Mouse (Mus musculus) thymus, postnatal 4 days (tissue): ENCODE measurements at regions not wholly inside any gene's neighbourhood (a gene's known extent, or its start where the extent isn't known, plus 50 kb on each side); places are given as distances from the start of the nearest gene placed in this dataset.
A peak's percentile ranks its signal among the peaks of the same experiment; 100 is the strongest.

Experiments used
- DNase-seq: peaks from one replicate; pipeline ENCODE4 v3.0.0; 2021

- no peak for DNase-seq
These were observed 483.5 kb upstream of the Pkdcc start for GRCm38 (mm10) chr17:82731561-82731960.

DNA sequence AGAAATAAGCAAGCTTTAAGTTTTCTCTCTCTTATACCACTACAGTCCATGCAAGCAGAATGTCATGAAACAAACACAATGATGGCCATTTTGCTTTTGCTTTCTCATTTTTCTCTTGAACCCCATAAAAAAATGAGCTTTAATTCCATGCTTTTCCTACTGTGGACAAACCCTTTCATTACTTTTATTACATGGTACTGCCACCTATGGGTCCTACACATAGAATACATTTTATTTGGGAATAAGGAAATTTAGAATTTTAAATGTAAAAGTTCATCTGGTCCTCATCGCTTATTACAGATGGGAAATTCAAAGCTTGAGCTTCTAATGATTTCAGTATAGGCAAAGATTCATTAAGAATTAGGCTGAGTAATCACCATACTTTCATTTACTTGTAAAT lies 472.6 kb upstream of the Pkdcc start:
- DNase-seq, result no peak

GRCm38 (mm10) chr17:82757400-82757799 lies 457.7 kb upstream of the Pkdcc start:
- no peak for DNase-seq

DNA sequence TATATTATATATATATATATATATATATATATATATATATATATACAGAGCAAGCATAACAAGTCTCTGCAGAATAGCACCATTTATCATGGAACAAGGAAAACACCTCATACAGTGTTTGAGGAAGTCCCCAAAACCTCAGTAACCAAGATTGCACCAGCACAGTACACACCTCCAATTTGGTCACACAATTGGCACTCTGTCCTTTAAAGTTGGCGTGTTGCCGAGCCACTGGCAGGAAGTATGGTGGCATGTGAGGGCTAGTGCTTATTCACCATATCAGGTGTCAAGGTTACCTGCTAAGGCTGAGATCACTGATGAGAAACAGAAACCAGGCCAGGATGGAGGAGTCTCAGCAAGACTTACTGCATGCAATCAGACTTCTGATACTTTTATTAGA lies 436.0 kb upstream of the Pkdcc start:
- no peak for DNase-seq

DNA sequence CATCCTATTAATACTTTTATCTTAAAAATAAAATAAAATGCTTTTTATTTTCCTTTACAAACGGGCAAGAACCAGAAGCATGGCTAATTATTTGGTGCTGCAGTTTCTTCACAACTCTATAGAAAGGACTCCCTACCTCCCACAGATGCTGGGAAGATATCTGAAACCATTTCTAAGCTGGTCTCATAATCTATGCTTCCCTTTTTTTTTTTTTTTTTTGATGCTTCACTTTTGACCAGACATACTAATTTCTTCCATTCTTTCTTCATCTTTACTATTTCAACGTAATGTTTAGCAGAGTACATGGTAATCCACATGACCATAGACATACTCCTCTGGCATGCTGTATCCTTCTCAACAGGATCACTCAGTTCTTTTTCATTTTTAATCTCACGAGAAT lies 393.0 kb upstream of the Pkdcc start:
- no peak for DNase-seq

DNA sequence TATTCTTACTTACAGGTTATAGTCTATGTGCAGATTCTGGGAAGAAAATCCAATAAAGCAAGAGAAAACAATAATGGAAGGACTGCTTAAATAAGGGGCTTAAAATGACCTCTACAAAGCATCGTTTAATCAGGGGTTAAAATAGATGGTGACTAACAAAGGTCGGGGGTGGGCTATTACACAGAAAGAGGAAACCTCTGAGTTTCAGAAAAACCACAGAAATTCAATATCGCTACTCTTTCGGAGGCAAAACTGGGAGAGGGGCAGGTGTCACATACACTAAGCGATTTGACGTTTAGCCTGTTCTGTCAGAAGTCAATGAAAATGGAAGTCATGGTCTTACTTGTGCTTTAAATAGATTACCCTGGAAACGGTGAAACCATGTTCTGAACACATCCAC lies 391.0 kb upstream of the Pkdcc start:
- DNase-seq, result no peak

DNA sequence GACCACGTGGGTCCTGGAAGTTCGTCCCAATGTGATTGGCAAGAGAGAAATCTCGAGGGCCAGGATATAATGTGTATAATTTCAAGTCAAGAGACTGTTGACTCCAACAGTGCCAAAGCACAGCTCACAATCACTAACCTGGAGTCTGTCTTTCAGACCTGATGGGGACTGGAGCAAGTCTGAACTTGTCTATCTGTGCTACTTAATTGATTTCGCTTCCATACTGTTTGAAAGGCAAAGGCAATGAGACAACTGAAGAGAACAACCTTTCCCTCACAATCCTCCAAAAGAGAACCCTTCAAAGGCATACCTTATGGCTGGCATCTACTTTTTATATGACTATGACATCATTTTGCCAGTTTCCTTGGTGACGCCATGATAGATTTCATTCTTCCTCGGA lies 390.5 kb upstream of the Pkdcc start:
- DNase-seq, result no peak

DNA sequence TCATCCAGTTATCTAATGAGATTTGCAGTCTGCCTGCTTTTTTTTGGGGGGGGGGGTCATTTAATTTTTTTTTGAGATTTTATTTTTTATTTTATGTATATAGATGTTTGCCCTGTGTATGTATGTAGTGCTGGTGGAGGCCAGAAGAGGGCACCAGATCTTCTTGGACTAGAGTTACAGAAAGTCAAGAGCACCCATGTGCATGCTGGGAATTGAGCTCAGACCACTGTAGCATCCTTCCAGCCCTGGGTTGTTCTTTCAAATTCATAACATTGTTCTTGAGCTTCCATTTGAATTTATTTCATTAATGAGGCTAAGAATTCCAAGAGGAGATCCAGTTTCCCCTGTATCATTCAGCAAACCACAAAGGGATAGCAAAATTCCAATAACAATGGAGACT lies 387.9 kb upstream of the Pkdcc start:
- peak; percentile 7 for DNase-seq

DNA sequence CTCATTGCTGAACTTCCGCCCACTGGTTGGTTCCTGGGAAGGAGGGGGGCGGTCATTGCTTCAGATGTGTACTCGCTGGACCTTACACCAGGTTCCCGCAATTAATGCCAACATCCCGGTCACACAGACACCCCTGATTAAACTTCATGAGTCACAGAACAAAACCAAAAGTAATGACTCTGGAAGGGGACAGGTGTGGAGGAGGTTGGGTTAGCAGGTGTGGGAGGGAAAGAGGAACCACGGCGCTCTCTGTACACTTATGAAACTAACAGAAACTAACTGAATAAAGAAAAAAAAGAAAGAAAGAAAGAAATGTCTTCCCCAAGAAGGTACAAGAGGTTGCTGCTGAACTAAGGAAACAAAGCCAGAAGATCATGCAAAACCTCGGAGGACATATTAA lies 387.3 kb upstream of the Pkdcc start:
- no peak for DNase-seq

DNA sequence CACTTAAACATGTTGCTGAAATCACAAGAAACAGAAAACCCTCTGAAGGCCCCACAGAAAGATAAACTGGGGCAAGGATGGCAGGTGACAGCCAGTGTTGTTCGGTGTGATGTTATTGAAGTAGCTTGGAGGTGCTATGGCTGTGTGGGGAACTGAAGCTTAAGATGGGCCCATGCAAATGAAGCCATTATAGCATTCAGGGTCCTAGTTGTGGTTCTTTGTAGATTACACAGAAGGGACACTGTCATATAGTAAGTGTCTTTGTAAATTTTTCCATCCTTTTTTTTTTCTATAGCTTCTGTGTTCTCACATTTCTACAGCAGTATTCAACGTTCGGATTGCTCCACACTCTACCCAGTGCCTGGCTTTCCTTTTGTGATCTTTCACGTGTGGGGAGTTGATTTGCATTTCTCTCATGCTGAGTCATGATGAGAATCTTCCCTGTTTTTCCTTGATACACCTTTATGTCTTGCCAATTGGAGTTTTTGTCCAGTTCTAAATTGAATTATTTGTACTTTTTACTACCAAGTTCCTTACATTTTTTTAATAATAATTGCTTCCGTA lies 386.6 kb upstream of the Pkdcc start:
- DNase-seq, result no peak

DNA sequence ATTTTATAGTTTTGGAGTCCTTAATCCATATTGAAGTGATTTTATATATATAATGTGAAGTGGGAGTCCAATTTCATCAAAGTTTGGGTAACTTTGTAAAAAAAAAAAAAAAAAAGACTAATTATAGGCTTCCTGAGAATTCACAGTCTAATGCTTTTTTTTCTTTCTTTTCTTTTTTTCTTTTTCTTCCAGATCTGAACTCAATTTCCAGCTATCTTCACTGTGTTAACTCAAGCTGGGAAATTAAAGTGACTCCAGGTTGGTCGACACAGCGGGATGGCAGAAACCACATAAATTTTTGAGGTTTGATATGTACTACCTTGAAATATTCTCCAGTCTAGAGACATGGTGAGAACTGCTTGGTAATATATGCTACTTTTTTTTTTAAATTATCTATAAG lies 385.7 kb upstream of the Pkdcc start:
- DNase-seq, result no peak

DNA sequence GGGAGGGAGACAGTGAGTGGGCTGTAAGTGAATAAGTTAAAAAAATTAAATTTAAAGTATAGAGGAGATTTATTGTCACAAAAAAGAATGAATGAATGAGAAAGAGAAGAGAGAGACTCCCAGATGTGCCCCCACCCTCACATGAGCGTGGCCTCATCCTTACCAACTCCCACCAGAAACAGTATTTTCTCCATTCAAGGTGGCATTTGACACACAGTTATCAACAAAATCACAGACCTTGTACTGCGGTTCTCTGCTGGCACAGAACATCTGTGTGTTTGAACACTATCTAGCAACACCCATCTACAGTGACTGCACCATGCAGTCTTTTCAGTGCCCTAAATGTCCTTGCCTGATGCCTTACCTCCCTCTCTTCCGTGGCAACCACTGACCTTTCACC lies 380.9 kb upstream of the Pkdcc start:
- no peak for DNase-seq

GRCm38 (mm10) chr17:82836115-82836514 lies 379.0 kb upstream of the Pkdcc start:
- no peak for DNase-seq

- no peak for DNase-seq
These were observed 368.2 kb upstream of the Pkdcc start for GRCm38 (mm10) chr17:82846776-82847494.

- DNase-seq, result peak; percentile 64
These were observed 357.6 kb upstream of the Pkdcc start for GRCm38 (mm10) chr17:82857199-82858147.

GRCm38 (mm10) chr17:82860391-82860790 lies 354.7 kb upstream of the Pkdcc start:
- DNase-seq, result no peak

GRCm38 (mm10) chr17:82860966-82861365 lies 354.1 kb upstream of the Pkdcc start:
- DNase-seq, result no peak

- DNase-seq, result no peak
These were observed 338.0 kb upstream of the Pkdcc start for GRCm38 (mm10) chr17:82877131-82877530.

DNA sequence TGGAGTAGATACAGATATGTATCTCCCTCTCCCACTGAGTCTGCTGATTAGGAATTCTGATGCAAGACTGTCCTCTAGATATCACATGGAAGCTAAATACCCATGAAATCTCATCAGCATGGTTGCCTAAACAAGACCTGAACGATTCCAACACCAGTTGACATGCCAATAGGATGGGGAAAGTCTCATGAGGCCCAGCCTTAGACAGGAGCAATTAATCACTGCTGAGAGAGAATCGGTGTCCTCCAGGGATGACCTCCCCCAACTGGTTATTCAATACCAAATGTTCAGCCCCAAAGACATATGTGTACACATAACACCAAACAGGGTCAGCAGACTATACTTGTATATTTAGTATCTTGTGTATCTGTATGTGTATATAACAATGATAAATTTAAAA lies 314.5 kb upstream of the Pkdcc start:
- no peak for DNase-seq

- no peak for DNase-seq
These were observed 313.8 kb upstream of the Pkdcc start for GRCm38 (mm10) chr17:82901098-82901891.

DNA sequence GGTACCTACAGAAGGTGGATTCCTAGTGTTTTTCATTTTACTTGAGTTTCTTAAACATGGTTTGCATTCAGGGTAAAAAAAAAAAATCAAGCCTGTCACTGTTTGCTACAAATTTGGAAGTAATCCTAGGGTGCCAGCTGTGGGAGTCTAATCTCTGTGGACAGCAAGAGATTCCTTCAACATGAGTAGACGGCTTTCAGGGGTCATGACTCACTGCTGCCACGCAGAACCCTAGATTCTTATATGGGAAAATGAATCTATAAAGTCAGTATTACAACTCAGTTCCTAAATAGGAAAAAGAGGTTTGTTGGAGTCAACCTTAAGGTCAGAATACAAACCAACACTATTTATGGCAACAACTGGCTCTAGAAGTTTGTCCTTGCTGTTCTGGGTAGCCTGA lies 310.1 kb upstream of the Pkdcc start:
- DNase-seq, result no peak

- no peak for DNase-seq
These were observed 309.6 kb upstream of the Pkdcc start for GRCm38 (mm10) chr17:82905483-82905882.

DNA sequence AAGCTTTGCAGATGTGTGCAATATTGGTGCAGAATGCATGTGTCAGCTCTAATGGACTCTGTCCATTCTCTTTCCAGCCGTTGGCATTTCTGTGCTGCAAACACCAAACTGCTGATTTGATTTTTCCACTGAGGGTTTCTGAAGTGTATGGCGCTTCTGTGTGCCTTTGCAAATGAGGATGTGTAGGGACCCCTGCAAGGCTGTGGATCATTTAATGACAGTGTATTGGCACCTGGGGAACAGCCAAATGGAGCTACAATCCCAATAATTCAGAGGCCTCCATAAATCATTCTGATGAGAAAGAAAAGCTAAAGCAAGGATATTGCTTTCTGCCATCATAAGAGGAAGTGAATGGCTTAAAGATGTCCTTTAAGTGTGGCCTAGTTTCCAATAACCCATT lies 305.9 kb upstream of the Pkdcc start:
- no peak for DNase-seq
